Mouse (Mus musculus): ENCODE results near the gene Gm26938.

The Gm26938 gene

DNA sequence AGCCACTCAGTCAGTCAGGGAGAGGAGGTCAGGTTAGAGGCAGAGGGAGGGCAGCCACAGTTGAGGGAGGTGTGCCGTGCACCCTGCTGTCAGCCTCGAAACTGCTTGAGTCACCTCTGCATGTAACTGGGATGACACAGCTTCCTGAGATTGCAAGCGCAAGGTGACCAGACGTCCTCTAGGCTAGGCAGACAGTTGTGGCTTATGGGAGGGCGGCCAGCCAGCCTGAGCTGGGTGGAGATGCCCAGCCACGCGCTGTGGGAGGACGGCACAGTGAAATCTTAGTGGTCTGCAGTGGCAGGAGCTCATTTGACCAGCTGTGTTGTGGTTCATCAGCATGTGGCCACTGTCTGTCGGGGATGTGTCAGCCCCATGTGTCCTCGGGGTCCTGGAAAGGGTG lies 31.3 kb downstream of the Gm26938 start:
- DNase-seq (ENCODE audit: low read depth, low spot score) = peak; percentile 78

GRCm38 (mm10) chr5:139794137-139794536 lies 32.1 kb downstream of the Gm26938 start:
- peak; percentile 40 for DNase-seq (ENCODE audit: low read depth, low spot score)

DNA sequence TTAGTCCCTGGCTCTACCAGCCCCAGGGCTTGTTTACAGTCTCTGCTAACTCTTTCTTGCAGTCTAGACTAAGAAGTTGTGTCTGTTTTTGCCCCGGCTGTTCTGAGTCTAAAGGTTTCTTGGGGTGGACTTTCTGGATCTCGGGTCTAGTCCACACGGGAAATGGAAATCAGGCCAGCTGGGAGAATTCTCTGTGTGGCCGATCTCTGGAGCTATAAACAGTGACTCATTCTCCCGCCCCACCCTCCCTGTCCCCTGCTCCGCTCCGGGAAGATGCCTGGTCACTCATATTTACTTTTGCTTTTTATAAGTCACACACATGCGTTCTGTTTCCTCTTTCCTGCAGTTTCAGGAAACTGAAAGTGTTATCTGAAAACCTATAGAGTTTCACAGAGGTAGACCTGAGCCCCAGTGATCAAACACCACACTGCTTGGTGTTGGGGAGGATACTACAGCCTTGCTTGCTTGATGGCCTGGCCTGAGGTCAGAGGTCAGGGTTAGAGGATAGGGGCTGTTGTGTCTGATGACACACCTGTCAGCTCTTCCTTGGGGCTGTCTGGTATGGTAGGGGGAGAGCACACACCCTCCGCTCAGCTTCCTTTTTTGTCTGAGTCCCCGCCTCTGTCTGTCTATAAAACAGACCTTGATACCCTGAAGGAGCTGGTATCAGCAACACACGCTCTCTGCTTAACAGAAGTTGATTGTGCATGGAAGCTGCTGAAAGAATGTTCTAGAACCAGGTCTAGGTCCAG lies 32.7 kb downstream of the Gm26938 start:
- peak; percentile 88 for DNase-seq (ENCODE audit: low read depth, low spot score)

DNA sequence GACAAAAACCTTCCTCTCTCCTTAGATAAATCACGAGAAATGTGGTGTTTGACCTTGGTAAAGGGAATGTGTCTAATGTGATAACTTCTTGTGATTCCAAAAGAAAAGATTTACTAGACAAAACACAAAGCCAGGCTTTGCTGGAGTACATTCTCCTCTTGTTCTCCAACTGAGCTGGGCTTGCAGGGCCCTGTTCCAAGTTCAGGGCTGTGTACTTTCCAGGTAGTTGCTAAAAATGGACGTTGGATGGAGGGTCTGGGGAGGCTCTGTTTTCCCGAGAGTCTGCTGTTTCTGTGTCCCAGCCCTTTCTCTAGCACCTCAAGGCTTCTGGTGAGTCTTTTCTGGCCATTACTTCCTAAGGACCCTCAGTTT lies 33.3 kb downstream of the Gm26938 start:
- no peak for DNase-seq (ENCODE audit: low read depth, low spot score)

DNA sequence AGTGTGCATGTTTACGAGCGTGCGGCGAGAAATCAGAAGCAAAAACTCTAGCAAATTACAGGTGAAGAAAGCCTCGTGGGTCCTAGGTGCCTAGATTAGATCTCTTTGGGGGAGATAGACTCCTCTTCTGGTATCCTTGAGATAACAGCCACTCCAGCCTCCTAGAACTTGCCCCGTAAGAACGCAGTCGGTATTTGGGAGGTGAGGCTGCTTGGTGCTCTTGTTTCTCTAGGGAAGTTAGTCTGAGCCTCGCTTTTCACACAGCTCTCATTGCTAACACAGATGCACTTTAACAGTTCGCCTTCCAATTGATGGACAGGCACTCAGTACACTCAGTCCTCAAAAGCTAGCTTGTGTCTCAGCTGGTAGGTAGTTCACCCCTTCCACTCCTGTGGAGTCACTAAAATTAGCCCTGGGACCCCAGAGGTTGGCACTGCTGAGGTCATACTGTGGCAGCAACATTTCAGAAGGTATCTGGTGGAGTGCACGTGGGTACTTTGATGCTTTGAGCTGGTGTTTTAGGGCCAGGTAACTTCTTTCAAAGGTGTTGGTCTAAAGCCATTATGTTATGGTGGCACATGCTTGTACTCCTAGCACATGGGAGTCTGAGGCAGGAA lies 33.9 kb downstream of the Gm26938 start:
- DNase-seq (ENCODE audit: low read depth, low spot score) = peak; percentile 46

DNA sequence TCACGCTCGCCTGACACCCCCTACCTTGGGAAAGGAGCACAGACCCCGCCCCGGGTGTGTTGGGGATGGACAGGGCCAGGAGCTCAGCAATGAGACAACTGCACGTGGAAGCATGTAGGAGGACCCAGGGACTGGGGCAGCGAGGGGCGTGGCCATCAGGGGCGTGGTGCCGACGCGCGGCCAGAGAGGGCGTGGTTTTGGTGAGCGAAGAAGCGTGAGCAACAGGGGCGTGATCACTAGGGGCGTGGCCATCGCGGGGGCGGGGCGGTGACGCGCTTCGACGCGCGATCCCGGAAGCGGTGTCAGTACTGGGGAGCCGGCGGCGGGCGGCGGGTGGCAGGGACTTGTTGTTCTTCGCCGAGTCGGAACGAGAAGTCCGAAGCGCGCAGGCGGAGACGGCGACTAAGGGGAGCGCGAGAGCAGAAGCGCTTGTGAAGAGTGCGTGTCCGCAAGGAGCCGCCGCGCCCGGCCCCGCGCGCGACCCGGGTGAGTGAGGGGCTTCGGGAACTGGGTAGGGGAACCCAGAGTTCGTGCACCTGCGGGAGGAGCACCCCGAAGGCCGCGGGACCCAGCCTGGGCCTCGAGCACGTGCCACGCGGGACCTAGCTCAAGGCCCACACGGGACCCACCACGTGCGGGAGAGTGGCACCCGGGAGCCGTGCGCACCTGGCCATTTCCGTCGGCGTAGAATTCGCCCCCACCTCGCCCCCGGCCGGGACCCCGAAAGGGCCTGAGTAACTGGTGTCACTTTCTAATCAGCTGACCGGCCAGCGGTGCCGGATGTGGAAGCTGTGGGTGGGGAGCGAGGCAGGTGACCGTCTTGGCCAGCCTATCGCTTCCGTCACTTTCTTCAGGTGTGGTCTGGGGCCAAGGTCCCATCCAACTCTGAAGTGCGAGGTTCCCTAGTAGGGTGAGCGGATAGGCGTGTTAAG lies 34.7 kb downstream of the Gm26938 start, which contains the start of gene Mafk:
Gene Mafk (plus strand): TSS at position 287 of the 932 bp plus-strand sequence.
- DNase-seq (ENCODE audit: low read depth, low spot score) = peak; percentile 97

GRCm38 (mm10) chr5:139789466-139789865 lies 36.7 kb downstream of the Gm26938 start:
- DNase-seq (ENCODE audit: low read depth, low spot score) = peak; percentile 90

DNA sequence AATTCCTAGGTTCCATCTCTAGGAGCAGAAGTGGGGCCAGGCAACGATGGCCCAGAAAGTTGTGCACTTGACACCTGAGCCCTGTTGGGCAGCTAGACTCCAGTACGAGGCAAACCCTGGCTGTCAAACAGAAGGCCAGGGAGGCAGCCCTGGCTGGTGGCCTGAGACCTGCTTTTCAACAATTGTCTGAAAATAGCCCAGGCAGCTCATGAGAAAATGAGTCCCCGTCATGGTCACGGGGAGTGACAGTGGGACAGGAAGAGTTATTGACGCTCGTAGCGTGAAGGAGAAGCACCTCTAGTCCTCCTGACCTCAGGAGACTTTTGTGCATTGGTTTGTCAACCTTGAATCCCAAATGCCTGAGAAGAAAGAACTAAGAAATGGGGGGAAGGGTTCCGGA lies 44.8 kb downstream of the Gm26938 start:
- DNase-seq (ENCODE audit: low read depth, low spot score) = no peak

DNA sequence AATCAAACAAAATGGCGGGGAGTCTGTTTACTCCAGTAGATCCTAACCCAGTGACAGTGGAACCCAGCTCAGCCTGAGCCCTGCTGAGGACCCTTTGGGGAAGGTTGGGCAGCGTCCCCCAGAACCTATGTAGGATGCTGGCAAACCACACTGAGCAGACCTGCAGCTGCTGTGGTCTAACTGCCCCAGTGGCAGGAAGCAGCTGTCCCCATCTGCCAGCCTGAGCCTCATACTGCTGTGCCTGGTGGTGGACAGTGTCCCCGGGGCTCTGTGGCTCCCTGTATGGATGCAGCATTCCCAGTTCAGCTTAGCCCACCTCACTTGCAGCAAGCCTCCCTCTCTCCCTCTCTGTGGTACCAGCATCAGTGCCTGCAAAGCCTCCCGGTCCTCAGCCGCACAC lies 49.2 kb downstream of the Gm26938 start:
- no peak for DNase-seq (ENCODE audit: low read depth, low spot score)

DNA sequence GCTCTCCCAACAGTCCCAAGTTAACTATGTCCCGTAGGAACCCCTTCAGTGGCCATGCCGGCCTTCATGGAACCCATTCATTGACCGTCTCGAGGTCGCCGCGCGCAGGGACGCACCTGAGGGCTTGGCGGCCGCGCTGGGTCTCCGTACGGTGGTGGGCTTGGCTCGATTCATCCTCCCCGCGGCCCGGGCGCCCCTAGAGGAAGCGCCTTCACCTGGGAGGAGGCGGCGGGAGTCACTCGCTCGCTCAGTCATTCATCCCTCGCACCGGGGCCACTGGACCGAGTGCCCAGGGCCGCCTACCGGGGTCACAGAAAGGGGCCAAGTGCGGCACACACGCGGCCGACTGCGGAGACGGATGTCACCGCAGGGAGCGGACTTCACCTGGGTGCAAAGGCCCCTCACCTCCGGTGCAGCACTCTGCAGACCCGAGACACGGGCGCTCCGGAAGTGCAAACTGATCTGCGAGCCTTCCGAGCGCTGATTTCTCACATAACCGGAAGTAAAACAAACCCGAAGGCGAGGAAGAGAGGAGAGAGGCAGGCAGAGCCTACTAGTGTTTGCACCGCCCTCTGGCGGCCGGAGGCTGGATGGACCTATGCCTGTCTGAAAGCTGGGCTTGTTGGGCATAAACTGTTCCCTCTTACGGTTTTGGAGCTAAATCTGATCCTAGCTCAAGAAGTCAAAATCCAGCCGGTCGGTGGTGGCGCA lies 50.8 kb downstream of the Gm26938 start, which contains the start of gene Ints1:
Gene Ints1 (minus strand): TSS at position 459 of the 711 bp plus-strand sequence.
- peak; percentile 99 for DNase-seq (ENCODE audit: low read depth, low spot score)

DNA sequence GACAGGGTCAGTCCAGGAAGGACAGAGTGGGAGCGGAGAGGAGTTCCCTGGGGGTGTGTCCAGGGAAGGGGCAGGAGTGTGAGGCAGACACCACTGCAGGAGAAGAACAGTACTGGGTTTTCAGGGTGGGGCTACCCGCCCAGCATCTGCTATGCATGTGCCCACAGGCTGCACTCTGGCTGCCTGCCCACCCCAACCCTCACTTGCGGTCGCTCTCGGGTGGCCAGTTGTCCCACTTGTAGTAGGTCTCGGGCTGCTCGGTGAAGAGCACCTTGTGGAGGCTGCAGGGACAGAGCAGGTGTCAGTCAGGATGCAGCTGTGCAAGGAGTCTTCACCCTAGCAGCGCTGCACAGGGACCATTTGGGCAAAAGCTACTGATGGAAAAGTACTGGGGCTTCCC lies 58.0 kb downstream of the Gm26938 start:
- DNase-seq (ENCODE audit: low read depth, low spot score) = no peak

DNA sequence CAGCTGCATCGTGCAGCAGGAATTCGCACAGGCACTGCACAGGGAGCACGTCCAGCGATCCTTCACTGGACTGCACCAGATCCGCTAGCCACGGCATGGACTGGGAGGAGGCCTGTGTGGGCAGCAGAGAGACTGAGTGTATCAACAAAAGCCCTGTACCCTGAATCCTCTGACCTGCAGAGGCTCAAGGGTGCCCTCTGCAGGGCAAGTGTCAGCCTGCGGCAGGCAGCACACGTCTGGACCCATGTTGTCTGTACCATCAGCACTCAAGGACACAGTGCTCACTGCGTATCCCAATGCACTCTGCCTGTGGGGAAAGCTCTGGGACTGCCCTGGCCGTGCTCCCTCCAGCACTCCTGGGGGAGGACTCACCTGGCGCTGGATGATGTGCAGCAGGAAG lies 61.9 kb downstream of the Gm26938 start:
- DNase-seq (ENCODE audit: low read depth, low spot score) = peak; percentile 62

- DNase-seq (ENCODE audit: low read depth, low spot score) = no peak
Observed at GRCm38 (mm10) chr5:139758096-139758495, 68.1 kb downstream of the Gm26938 start.

Data from 3T3-L1 (cell line).